Mouse (Mus musculus): ENCODE data around the gene Thpo. TPM values are rescaled to one million over a fixed set of nuclear protein-coding genes. Genes with fewer than 3 reads are reported as not detected.
A peak's percentile ranks its signal among the peaks of the same experiment; 100 is the strongest.

Gene Thpo
- total RNA-seq, 2 experiments from 2014 or later, result 7.5 to 8.7 TPM

- no peak for TF ChIP-seq CTCF (IDR thresholded peaks at IDR 0.05)
- H3K4me3 ChIP-seq, result no peak overlapping the region
- intact Hi-C loops (cut with DNase I), result no loop called here
- DNase-seq (ENCODE audit: extremely low spot score in 1 of 2, low spot score in 2 of 2), result no peak
- H3K27ac ChIP-seq, result no peak overlapping the region
Observed at GRCm38 (mm10) chr16:20736823-20737222, 2.5 kb upstream of the Thpo start.

- H3K4me3 ChIP-seq, result no peak overlapping the region
- no peak for DNase-seq (ENCODE audit: extremely low spot score in 1 of 2, low spot score in 2 of 2)
- intact Hi-C loops (cut with DNase I), result no loop called here
- no peak for TF ChIP-seq CTCF (IDR thresholded peaks at IDR 0.05)
- no peak overlapping the region for H3K27ac ChIP-seq
Observed at GRCm38 (mm10) chr16:20736168-20736567, 1.9 kb upstream of the Thpo start.

- no peak overlapping the region for H3K4me3 ChIP-seq
- no peak for DNase-seq (ENCODE audit: extremely low spot score in 1 of 2, low spot score in 2 of 2)
- no peak overlapping the region for H3K27ac ChIP-seq
- intact Hi-C loops (cut with DNase I), result no loop called here
- TF ChIP-seq CTCF (IDR thresholded peaks at IDR 0.05), result no peak
Observed at GRCm38 (mm10) chr16:20735651-20736050, 1.3 kb upstream of the Thpo start.

- Histone ChIP-seq H3K27ac (peak within 1 kb of the TSS; percentile 97), H3K4me3 (peak within 1 kb of the TSS; percentile 84)
- TF ChIP-seq CTCF (IDR thresholded peaks at IDR 0.05), result no peak
- DNase-seq (ENCODE audit: extremely low spot score in 1 of 2, low spot score in 2 of 2), result peak; percentile 57 to 72
- intact Hi-C loops (cut with DNase I), result loop anchor here (1.0 to 2.0 kb wide), 3 partner anchors 13 to 92 kb away; partner anchors contain the start of genes Clcn2 and Polr2h
Observed at GRCm38 (mm10) chr16:20732925-20733730, 1.2 kb downstream of the Thpo start, which contains the start of gene Chrd. Gene Chrd, plus strand, starts transcription at chr16:20733127.

GRCm38 (mm10) chr16:20732251-20732924 lies 1.9 kb downstream of the Thpo start:
- TF ChIP-seq CTCF (IDR thresholded peaks at IDR 0.05), result no peak
- intact Hi-C loops (cut with DNase I), result loop anchor here (2.0 kb wide), 1 partner anchor 92 kb away; no protein-coding TSS in a partner anchor
- peak overlapping the region; percentile 84 for H3K4me3 ChIP-seq
- H3K27ac ChIP-seq, result peak overlapping the region; percentile 97
- DNase-seq (ENCODE audit: extremely low spot score in 1 of 2, low spot score in 2 of 2), result peak in 1 of 2 experiments; percentile 32

- Histone ChIP-seq H3K27ac (peak overlapping the region; percentile 78), H3K4me3 (no peak overlapping the region)
- intact Hi-C loops (cut with DNase I), result loop anchor here (2.0 kb wide), 1 partner anchor 93 kb away; no protein-coding TSS in a partner anchor
- peak in 1 of 2 experiments; percentile 44 for DNase-seq (ENCODE audit: extremely low spot score in 1 of 2, low spot score in 2 of 2)
- no peak for TF ChIP-seq CTCF (IDR thresholded peaks at IDR 0.05)
Observed at GRCm38 (mm10) chr16:20731688-20732087, 2.6 kb downstream of the Thpo start.

- 0 out of 2 replicates have a peak overlapping the region, but pooled peaks have one; percentile 28 for H3K27ac ChIP-seq
- no peak for TF ChIP-seq CTCF (IDR thresholded peaks at IDR 0.05)
- intact Hi-C loops (cut with DNase I), result no loop called here
- DNase-seq (ENCODE audit: extremely low spot score in 1 of 2, low spot score in 2 of 2), result no peak
- H3K4me3 ChIP-seq, result no peak overlapping the region
Observed at GRCm38 (mm10) chr16:20730293-20730711, 4.0 kb downstream of the Thpo start.

- intact Hi-C loops (cut with DNase I), result no loop called here
- DNase-seq (ENCODE audit: extremely low spot score in 1 of 2, low spot score in 2 of 2), result no peak
- Histone ChIP-seq H3K4me3 (no peak overlapping the region), H3K27ac (no peak overlapping the region)
- TF ChIP-seq CTCF (IDR thresholded peaks at IDR 0.05), result no peak
Observed at GRCm38 (mm10) chr16:20726384-20726783, 7.9 kb downstream of the Thpo start.

- intact Hi-C loops (cut with DNase I), result loop anchor here (2.0 kb wide), 1 partner anchor 37 kb away; no protein-coding TSS in a partner anchor
- no peak overlapping the region for H3K27ac ChIP-seq
- H3K4me3 ChIP-seq, result no peak overlapping the region
- no peak for TF ChIP-seq CTCF (IDR thresholded peaks at IDR 0.05)
- no peak for DNase-seq (ENCODE audit: extremely low spot score in 1 of 2, low spot score in 2 of 2)
Observed at GRCm38 (mm10) chr16:20725750-20726149, 8.6 kb downstream of the Thpo start.

GRCm38 (mm10) chr16:20725321-20725720 lies 9.0 kb downstream of the Thpo start:
- TF ChIP-seq CTCF (IDR thresholded peaks at IDR 0.05), result no peak
- intact Hi-C loops (cut with DNase I), result loop anchor here (2.0 kb wide), 1 partner anchor 37 kb away; no protein-coding TSS in a partner anchor
- H3K4me3 ChIP-seq, result no peak overlapping the region
- H3K27ac ChIP-seq, result no peak overlapping the region
- no peak for DNase-seq (ENCODE audit: extremely low spot score in 1 of 2, low spot score in 2 of 2)

- TF ChIP-seq CTCF (IDR thresholded peaks at IDR 0.05), result peak; percentile 74
- Histone ChIP-seq H3K27ac (no peak overlapping the region), H3K4me3 (no peak overlapping the region)
- intact Hi-C loops (cut with DNase I), result loop anchor here (2.0 kb wide), 1 partner anchor 38 kb away; no protein-coding TSS in a partner anchor
- peak in 1 of 2 experiments; percentile 38 for DNase-seq (ENCODE audit: extremely low spot score in 1 of 2, low spot score in 2 of 2)
Observed at GRCm38 (mm10) chr16:20724338-20724748, 10.0 kb downstream of the Thpo start.

GRCm38 (mm10) chr16:20723247-20723646 lies 11.1 kb downstream of the Thpo start:
- TF ChIP-seq CTCF (IDR thresholded peaks at IDR 0.05), result no peak
- no peak overlapping the region for H3K27ac ChIP-seq
- no peak for DNase-seq (ENCODE audit: extremely low spot score in 1 of 2, low spot score in 2 of 2)
- H3K4me3 ChIP-seq, result no peak overlapping the region
- intact Hi-C loops (cut with DNase I), result no loop called here
